Mouse (Mus musculus) liver, embryonic 16.5 days (tissue): ENCODE data around the gene Slc35g2. TPM values are rescaled to one million over a fixed set of nuclear protein-coding genes. Genes with fewer than 3 reads are reported as not detected.

Experiments used
- ATAC-seq: fragments of 200-750 bp; cut with Nextera tagmentation; 2 replicates; pipeline ENCODE4 v1.8.0; 2017; ENCODE audit warnings: low read depth, mild to moderate bottlenecking, moderate number of reproducible peaks, moderate library complexity
- H3K27ac ChIP-seq: fragments of 300-500 bp; sonication (generic); 2 replicates; pipeline ENCODE4 v1.5.1; 2014; ENCODE audit warnings: mild to moderate bottlenecking, low read length
- H3K27me3 ChIP-seq: fragments of 300-500 bp; sonication (generic); 2 replicates; pipeline ENCODE4 v1.6.1; 2014; ENCODE audit warnings: low read depth, low read length, mixed read lengths; ENCODE audit not compliant: control insufficient read depth, insufficient read depth
- H3K36me3 ChIP-seq: fragments of 300-500 bp; sonication (generic); 2 replicates; pipeline ENCODE4 v1.6.1; 2014; ENCODE audit warnings: mild to moderate bottlenecking; ENCODE audit not compliant: control insufficient read depth, insufficient read depth
- H3K4me1 ChIP-seq: fragments of 300-500 bp; sonication (generic); 2 replicates; pipeline ENCODE4 v1.6.1; 2014; ENCODE audit warnings: low read depth, low read length, mixed read lengths; ENCODE audit not compliant: control insufficient read depth
- H3K4me2 ChIP-seq: fragments of 300-500 bp; sonication (generic); 2 replicates; pipeline ENCODE4 v1.6.1; 2014; ENCODE audit warnings: low read depth, low read length, mixed read lengths
- H3K4me3 ChIP-seq: fragments of 300-500 bp; sonication (generic); 2 replicates; pipeline ENCODE4 v1.5.1; 2014; ENCODE audit warnings: low read depth, mild to moderate bottlenecking, low read length
- H3K9ac ChIP-seq: fragments of 300-500 bp; sonication (generic); 2 replicates; pipeline ENCODE4 v1.6.1; 2014; ENCODE audit warnings: low read depth, low read length
- H3K9me3 ChIP-seq: fragments of 300-500 bp; sonication (generic); replicated peaks from 2 replicates; pipeline ENCODE4 v1.6.1; 2016; ENCODE audit warnings: low read length; ENCODE audit not compliant: control insufficient read depth
- WGBS: fragments of 180-500 bp; shearing (Covaris S2); extraction: QIAGEN DNeasy Blood & Tissue Kit; methylation state at CpG from one replicate; pipeline ENCODE4 v1.1.7; 2014; ENCODE audit not compliant: insufficient replicate concordance; 5-methylcytosine and 5-hydroxymethylcytosine counted together
- polyA plus RNA-seq: library from polyadenylated mRNA; unstranded; fragments of >200 nt; fragmentation: Nextera tagmentation; extraction: Ambion mirVana; gene quantifications from 2 replicates; pipeline ENCODE4 v1.2.1, GENCODE M21; 2015

Slc35g2 gene
- polyA plus RNA-seq, 1 experiment from 2014 or later: 1.4 TPM

DNA sequence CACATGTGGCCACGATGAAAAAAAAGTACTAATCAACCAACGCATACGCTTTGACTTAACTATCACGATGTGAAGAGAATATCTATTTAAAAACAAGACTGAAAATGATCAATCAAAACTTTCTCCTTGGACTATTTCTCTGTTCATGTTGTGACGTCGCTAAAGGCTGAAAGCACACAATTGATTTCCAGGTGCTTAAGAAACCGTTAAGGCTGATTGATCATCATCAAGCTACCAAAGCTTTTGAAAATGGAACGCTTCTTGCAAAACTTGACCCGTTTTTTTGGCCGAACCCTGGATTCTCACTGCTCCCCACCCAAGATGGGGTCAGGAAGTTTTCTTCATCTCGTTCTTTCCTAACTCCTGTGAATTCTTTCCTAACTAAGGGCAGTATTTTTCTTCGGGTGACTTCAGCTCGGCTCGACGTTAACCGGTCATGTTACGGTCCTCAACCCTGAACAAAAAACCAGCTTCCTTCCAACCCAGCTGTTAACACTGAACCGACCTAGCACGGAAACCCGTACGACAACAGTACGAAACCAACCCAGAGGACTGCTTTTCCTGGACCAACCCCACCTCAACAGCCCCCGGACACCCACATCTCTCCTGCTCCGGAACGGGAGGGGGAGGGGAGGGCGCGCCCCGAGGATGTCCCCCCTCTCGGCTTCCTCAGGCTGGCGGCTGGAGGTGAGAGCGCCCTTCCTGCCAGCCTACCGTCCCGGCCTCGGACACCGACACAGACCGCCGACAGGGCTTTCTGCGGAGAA lies 25.8 kb downstream of the Slc35g2 start:
- Histone ChIP-seq H3K4me2 (peak overlapping the region; percentile 68), H3K9me3 (peaks cover 2% of the 10 kb centered on the region; the same call in 1 of the 2 replicates), H3K27me3 (no peaks in the 10 kb centered on the region), H3K4me3 (peak overlapping the region; percentile 96), H3K27ac (peak overlapping the region; percentile 89), H3K36me3 (no peaks in the 10 kb centered on the region), H3K9ac (peak overlapping the region; percentile 96), H3K4me1 (peaks cover 23% of the 10 kb centered on the region)
- 1% methylated on average over 35 of the region's 38 CpGs for WGBS
- ATAC-seq: no peak

DNA sequence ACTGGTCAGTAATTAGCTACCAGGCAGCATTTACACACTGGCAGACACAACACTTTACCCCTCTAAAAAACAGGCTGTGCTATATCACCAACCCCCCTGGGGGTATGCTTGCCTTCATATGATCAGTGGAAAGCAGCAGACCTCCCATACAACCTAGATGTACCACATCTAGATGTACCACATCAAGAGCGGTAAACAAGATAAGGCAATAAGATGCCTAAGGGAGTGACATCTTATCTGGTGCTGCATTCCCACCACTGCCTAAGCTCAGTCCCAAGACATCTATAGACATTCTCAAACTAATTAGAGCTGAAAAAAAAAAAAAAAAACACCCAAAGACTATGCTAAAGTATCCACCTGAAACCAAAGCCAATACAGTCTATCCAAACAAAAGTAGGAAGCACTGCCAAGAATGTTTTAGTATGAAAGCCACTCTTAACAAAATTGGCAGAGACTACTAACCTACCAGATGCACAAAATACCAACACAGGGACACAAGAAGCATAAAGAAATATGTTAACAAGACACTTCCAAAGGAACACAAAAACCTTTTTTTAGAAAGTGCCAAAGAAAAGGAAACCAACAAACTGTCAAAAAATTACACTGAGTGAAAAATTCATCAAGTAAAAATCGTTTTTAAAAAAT lies 35.1 kb downstream of the Slc35g2 start:
- H3K4me2 ChIP-seq: no peak overlapping the region
- no peaks in the 10 kb centered on the region for H3K36me3 ChIP-seq
- no peaks in the 10 kb centered on the region for H3K27me3 ChIP-seq
- H3K27ac ChIP-seq: no peak overlapping the region
- H3K9me3 ChIP-seq: no peaks in the 10 kb centered on the region
- no peak overlapping the region for H3K4me3 ChIP-seq
- 42% methylated on average over 2 of the region's 2 CpGs for WGBS
- ATAC-seq: peak; percentile 63; the same call in 1 of the 2 replicates
- H3K4me1 ChIP-seq: peaks cover 21% of the 10 kb centered on the region
- H3K9ac ChIP-seq: no peak overlapping the region

GRCm38 (mm10) chr9:100534686-100535085 lies 36.2 kb downstream of the Slc35g2 start:
- ATAC-seq: no peak
- Histone ChIP-seq H3K36me3 (no peaks in the 10 kb centered on the region), H3K9ac (no peak overlapping the region), H3K4me3 (no peak overlapping the region), H3K27me3 (no peaks in the 10 kb centered on the region), H3K27ac (no peak overlapping the region), H3K4me1 (peaks cover 17% of the 10 kb centered on the region), H3K9me3 (no peaks in the 10 kb centered on the region), H3K4me2 (no peak overlapping the region)
- WGBS: 61% methylated on average over 3 of the region's 3 CpGs

DNA sequence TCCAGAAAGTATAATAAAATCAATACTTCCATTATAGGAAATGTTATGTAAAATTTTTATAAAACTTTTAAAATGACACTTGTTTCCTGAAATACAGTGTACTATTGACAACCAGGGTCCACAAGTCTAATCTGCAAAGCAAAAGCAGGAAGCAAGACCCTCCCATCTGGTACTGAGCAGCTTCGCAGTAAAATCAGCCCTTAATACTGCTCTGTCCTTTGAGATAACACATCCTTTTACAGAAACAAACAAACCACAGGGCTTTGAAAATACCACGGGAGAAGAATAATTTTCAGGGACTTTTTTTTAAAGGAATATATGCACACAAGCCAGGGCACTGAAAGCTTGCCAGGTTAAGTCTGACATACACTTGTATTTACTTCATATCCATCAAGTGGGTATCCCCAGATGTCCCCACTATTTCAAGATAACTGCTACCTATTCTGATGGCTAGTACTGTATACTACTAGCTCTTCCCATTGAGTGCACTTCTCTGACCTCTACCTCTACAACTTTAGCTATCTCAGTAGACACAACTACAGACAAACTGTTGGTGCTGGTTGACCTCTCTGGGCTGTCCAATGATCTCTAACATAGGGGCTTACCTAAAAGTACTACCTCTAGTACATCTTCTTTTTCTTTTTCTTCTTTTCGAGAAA lies 37.9 kb downstream of the Slc35g2 start:
- Histone ChIP-seq H3K27ac (no peak overlapping the region; the same call in 1 of the 2 replicates), H3K4me3 (no peak overlapping the region), H3K4me2 (no peak overlapping the region), H3K9ac (no peak overlapping the region), H3K36me3 (no peaks in the 10 kb centered on the region), H3K27me3 (no peaks in the 10 kb centered on the region), H3K9me3 (no peaks in the 10 kb centered on the region), H3K4me1 (peaks cover 17% of the 10 kb centered on the region)
- WGBS: 29% methylated on average over 3 of the region's 3 CpGs
- no peak for ATAC-seq

- H3K36me3 ChIP-seq: no peaks in the 10 kb centered on the region
- no peaks in the 10 kb centered on the region for H3K9me3 ChIP-seq
- H3K9ac ChIP-seq: no peak overlapping the region
- no peak overlapping the region for H3K27ac ChIP-seq
- no peaks in the 10 kb centered on the region for H3K27me3 ChIP-seq
- WGBS: 25% methylated on average over 1 of the region's 1 CpGs
- H3K4me2 ChIP-seq: no peak overlapping the region
- H3K4me1 ChIP-seq: peaks cover 16% of the 10 kb centered on the region
- no peak overlapping the region for H3K4me3 ChIP-seq
- ATAC-seq: no peak
Observed at GRCm38 (mm10) chr9:100531296-100531695, 39.6 kb downstream of the Slc35g2 start.

GRCm38 (mm10) chr9:100525225-100525624 lies 45.7 kb downstream of the Slc35g2 start:
- Histone ChIP-seq H3K4me3 (no peak overlapping the region), H3K4me2 (no peak overlapping the region), H3K4me1 (peaks cover 4% of the 10 kb centered on the region), H3K9me3 (no peaks in the 10 kb centered on the region), H3K9ac (no peak overlapping the region), H3K27me3 (no peaks in the 10 kb centered on the region), H3K36me3 (no peaks in the 10 kb centered on the region), H3K27ac (no peak overlapping the region)
- ATAC-seq: no peak
- WGBS: 44% methylated on average over 2 of the region's 2 CpGs

- Histone ChIP-seq H3K27me3 (no peaks in the 10 kb centered on the region), H3K4me3 (no peak overlapping the region), H3K9me3 (no peaks in the 10 kb centered on the region), H3K9ac (no peak overlapping the region), H3K27ac (no peak overlapping the region), H3K36me3 (no peaks in the 10 kb centered on the region), H3K4me1 (peaks cover 4% of the 10 kb centered on the region), H3K4me2 (no peak overlapping the region)
- no peak for ATAC-seq
- WGBS: 50% methylated on average over 2 of the region's 2 CpGs
Observed at GRCm38 (mm10) chr9:100522029-100522428, 48.9 kb downstream of the Slc35g2 start.

DNA sequence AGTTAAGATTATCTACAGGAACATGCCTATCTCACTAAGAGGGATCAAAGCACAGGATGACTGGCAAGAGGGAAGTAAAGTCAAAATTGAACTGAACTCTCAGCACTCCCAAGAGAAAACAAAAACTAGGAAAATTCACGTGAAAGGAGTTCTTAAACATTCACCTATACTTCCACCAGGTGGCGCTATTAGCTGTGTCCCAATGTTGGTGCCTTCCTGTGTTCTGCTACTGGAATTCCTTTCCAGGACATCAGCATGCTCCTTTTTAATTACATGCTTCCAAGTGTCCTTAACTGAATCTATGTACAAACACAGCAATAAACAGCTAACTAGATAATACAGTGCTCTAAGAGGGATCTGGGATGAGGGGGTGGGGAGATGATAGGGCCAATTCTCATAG lies 50.3 kb downstream of the Slc35g2 start:
- H3K9me3 ChIP-seq: no peaks in the 10 kb centered on the region
- no peak overlapping the region for H3K27ac ChIP-seq
- no peak overlapping the region for H3K4me3 ChIP-seq
- no peak overlapping the region for H3K4me2 ChIP-seq
- H3K9ac ChIP-seq: no peak overlapping the region
- H3K4me1 ChIP-seq: peaks cover 4% of the 10 kb centered on the region
- no peaks in the 10 kb centered on the region for H3K27me3 ChIP-seq
- WGBS: 3% methylated on average over 2 of the region's 2 CpGs
- ATAC-seq: no peak
- no peaks in the 10 kb centered on the region for H3K36me3 ChIP-seq

DNA sequence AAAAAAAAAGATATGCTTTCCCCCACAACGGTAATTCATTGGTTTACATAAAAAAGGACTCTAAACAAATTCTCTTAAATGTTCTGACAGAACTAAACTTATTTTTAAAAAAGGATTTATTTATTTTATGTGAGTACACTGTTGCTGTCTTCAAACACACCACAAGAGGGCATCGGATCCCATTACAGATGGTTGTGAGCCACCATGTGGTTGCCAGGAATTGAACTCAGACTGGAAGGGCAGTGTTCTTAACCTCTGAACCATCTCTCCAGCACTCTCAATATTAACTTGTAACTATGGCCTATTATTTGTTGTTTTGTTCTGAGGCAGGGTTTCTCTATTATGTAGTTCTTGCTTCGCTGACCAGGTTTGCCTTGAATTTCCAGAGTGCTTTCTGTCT lies 50.9 kb downstream of the Slc35g2 start:
- 92% methylated on average over 3 of the region's 3 CpGs for WGBS

More for the DNA sequence above, 50.9 kb downstream of the Slc35g2 start:
- Histone ChIP-seq H3K4me1 (peaks cover 4% of the 10 kb centered on the region), H3K27me3 (no peaks in the 10 kb centered on the region), H3K4me2 (no peak overlapping the region), H3K27ac (no peak overlapping the region), H3K36me3 (no peaks in the 10 kb centered on the region), H3K9ac (no peak overlapping the region), H3K9me3 (no peaks in the 10 kb centered on the region), H3K4me3 (no peak overlapping the region)
- no peak for ATAC-seq
